Mouse (Mus musculus) heart, embryonic 16.5 days (tissue): ENCODE results near the gene Bpifb9b. TPM values are rescaled to one million over a fixed set of nuclear protein-coding genes. Genes with fewer than 3 reads are reported as not detected.
"Not testable (repeated sequence)": the region's sequence is repeated elsewhere in the genome, so short reads cannot be mapped to it uniquely, and the experiment has no call there.

Experiments used
- ATAC-seq: fragments of 200-750 bp; cut with Nextera tagmentation; replicated peaks from 2 replicates; pipeline ENCODE4 v1.8.0; 2017; ENCODE audit warnings: moderate number of reproducible peaks; ENCODE audit not compliant: insufficient read depth, low FRiP score; ENCODE audit errors: extremely low read depth
- H3K27ac ChIP-seq: fragments of 300-500 bp; sonication (generic); 2 replicates; pipeline ENCODE4 v1.5.1; 2014; ENCODE audit warnings: mild to moderate bottlenecking, low read length, control low read depth, moderate library complexity
- H3K27me3 ChIP-seq: fragments of 300-500 bp; sonication (generic); 2 replicates; pipeline ENCODE4 v1.6.1; 2014; ENCODE audit warnings: low read length, mixed read lengths; ENCODE audit not compliant: control insufficient read depth, insufficient read depth
- H3K36me3 ChIP-seq: fragments of 300-500 bp; sonication (generic); 2 replicates; pipeline ENCODE4 v1.6.1; 2014; ENCODE audit not compliant: control insufficient read depth, insufficient read depth
- H3K4me1 ChIP-seq: fragments of 300-500 bp; sonication (generic); 2 replicates; pipeline ENCODE4 v1.6.1; 2014; ENCODE audit warnings: low read length, mixed read lengths; ENCODE audit not compliant: control insufficient read depth, insufficient read depth
- H3K4me2 ChIP-seq: fragments of 300-500 bp; sonication (generic); 2 replicates; pipeline ENCODE4 v1.6.1; 2014; ENCODE audit warnings: low read depth, mild to moderate bottlenecking, control low read depth, low read length
- H3K4me3 ChIP-seq: fragments of 300-500 bp; sonication (generic); 2 replicates; pipeline ENCODE4 v1.5.1; 2014; ENCODE audit warnings: mild to moderate bottlenecking, control low read depth, low read length
- H3K9ac ChIP-seq: fragments of 300-500 bp; sonication (generic); 2 replicates; pipeline ENCODE4 v1.6.1; 2014; ENCODE audit warnings: low read length, control low read depth
- H3K9me3 ChIP-seq: fragments of 300-500 bp; sonication (generic); replicated peaks from 2 replicates; pipeline ENCODE4 v1.6.1; 2016; ENCODE audit warnings: low read length; ENCODE audit not compliant: control insufficient read depth
- WGBS: fragments of 180-500 bp; shearing (Covaris S2); extraction: QIAGEN DNeasy Blood & Tissue Kit; methylation state at CpG from one replicate; pipeline ENCODE4 v1.1.7; 2014; 5-methylcytosine and 5-hydroxymethylcytosine counted together
- polyA plus RNA-seq: library from polyadenylated mRNA; unstranded; fragments of >200 nt; fragmentation: Nextera tagmentation; extraction: Ambion mirVana; gene quantifications from 2 replicates; pipeline ENCODE4 v1.2.1, GENCODE M21; 2015

Bpifb9b gene
- polyA plus RNA-seq, 1 experiment from 2014 or later = not detected

DNA sequence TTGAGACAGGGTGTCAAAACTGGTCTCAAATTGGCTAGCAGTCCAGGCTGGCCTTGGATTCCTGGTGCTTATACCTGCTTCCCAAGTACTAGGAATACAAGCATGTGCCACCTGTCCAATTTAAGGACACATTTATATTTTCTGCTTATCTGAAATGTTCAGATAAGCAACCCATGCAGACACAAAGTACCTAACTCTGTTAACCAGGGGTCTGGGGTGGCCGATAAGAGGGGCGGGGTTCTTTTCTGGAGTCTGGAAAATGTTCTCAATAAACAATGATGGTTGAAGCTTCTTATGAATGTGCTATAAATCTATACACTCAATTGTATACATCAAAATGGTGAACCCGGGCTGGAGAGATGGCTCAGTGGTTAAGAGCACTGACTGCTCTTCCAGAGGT lies 19.8 kb downstream of the Bpifb9b start:
- no peaks in the 10 kb centered on the region for H3K9me3 ChIP-seq
- ATAC-seq = no peak
- H3K36me3 ChIP-seq = no peaks in the 10 kb centered on the region
- no peak overlapping the region for H3K27ac ChIP-seq
- no peaks in the 10 kb centered on the region for H3K27me3 ChIP-seq
- no peak overlapping the region for H3K4me2 ChIP-seq
- H3K9ac ChIP-seq = no peak overlapping the region
- H3K4me3 ChIP-seq = no peak overlapping the region
- WGBS = 73% methylated on average over 3 of the region's 3 CpGs
- no peaks in the 10 kb centered on the region for H3K4me1 ChIP-seq

DNA sequence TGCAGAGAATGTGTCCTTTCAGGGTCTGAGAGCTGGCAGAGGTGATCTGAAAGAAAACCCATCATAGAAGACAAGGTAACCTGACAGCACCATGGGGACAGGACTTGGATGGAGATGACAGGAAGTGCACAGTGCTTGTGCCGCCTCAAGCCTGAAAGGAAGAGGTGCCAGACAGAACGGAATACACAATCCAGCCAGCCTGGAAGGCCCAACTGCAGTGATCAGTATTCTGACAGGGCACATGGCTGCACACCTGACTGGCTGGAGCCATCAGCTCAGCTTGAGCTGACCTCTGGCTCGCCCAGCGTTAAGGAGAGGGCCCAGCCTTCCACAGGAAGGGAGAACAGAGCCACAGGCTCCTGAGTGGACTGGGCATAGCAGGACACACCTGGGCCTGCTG lies 28.5 kb downstream of the Bpifb9b start:
- 81% methylated on average over 4 of the region's 4 CpGs for WGBS
- ATAC-seq = no peak
- no peaks in the 10 kb centered on the region for H3K27me3 ChIP-seq
- H3K9ac ChIP-seq = no peak overlapping the region
- no peak overlapping the region for H3K4me3 ChIP-seq
- H3K4me1 ChIP-seq = no peaks in the 10 kb centered on the region
- no peak overlapping the region for H3K27ac ChIP-seq
- no peak overlapping the region for H3K4me2 ChIP-seq
- H3K36me3 ChIP-seq = peaks cover 19% of the 10 kb centered on the region
- no peaks in the 10 kb centered on the region; the same call in 1 of the 2 replicates for H3K9me3 ChIP-seq

DNA sequence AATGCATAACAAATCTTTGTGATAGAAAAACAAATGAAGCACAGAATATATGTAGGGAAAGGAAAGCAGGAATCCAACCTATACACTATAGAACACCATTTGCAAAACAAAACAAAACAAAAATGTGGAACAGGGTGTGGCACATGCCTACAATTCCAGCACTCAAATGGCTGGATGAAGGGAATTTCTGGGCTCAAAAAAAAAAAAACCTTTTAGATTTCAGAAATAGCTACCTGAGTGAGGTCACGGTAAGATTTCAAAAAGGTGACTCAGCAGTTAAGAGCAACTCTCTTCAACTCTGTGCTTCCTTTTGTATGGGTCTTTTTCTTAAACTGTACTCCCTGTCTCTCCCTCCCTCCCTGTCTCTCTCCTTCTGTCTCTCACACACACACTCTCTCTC lies 31.1 kb downstream of the Bpifb9b start:
- H3K4me3 ChIP-seq = no peak overlapping the region
- H3K4me1 ChIP-seq = no peaks in the 10 kb centered on the region
- 60% methylated on average over 1 of the region's 1 CpGs for WGBS
- H3K4me2 ChIP-seq = no peak overlapping the region
- H3K27me3 ChIP-seq = no peaks in the 10 kb centered on the region
- no peaks in the 10 kb centered on the region; the same call in 1 of the 2 replicates for H3K9me3 ChIP-seq
- no peak overlapping the region for H3K9ac ChIP-seq
- no peak overlapping the region for H3K27ac ChIP-seq
- ATAC-seq = no peak
- peaks cover 35% of the 10 kb centered on the region for H3K36me3 ChIP-seq

DNA sequence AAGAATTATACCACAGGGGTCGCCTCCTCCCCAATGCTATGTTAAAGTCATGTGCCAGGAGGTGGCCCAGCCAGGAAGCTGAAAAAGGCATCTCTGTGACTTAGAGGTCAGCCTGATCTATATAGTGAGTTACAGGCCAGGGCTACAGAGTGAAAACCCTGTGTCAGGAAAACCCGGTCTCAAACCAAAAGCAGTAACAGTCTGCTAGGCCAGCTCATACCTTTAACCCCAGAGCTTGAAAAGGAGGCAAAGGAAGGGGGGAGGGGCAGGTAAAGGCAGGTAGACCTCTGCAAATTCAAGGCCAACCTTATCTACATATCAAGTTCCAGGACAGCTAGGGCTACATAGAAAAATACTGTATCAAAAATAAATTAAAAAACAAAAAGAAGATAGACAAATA lies 32.3 kb downstream of the Bpifb9b start:
- Histone ChIP-seq H3K9me3 (no peaks in the 10 kb centered on the region), H3K27ac (no peak overlapping the region), H3K4me3 (no peak overlapping the region), H3K9ac (no peak overlapping the region), H3K4me1 (no peaks in the 10 kb centered on the region), H3K27me3 (no peaks in the 10 kb centered on the region), H3K4me2 (no peak overlapping the region), H3K36me3 (peaks cover 33% of the 10 kb centered on the region)
- no peak for ATAC-seq
- 70% methylated on average over 2 of the region's 2 CpGs for WGBS

DNA sequence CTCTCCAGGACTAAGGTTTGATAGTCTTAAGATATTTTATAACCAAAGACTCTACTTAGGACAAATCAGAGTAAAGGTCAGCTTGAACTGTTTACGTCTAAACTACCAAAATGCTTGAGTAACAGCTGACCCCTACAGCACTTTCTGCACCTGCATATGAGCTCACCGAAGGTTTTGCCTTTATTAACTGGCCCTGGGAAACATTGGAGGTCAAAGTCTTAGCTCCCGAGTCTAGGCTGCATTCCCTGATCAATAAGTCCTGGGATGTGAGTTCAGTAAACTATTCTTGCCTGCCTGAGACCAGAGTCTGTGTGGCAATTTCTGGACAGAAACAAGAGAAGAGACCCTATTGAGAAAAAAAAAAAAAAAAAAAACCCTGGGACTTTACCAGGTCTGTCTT lies 41.1 kb downstream of the Bpifb9b start:
- Histone ChIP-seq H3K36me3 (peaks cover 50% of the 10 kb centered on the region), H3K9ac (no peak overlapping the region), H3K4me1 (no peaks in the 10 kb centered on the region), H3K9me3 (no peaks in the 10 kb centered on the region), H3K27ac (no peak overlapping the region), H3K27me3 (no peaks in the 10 kb centered on the region), H3K4me2 (no peak overlapping the region), H3K4me3 (no peak overlapping the region)
- 90% methylated on average over 3 of the region's 3 CpGs for WGBS
- ATAC-seq = no peak

DNA sequence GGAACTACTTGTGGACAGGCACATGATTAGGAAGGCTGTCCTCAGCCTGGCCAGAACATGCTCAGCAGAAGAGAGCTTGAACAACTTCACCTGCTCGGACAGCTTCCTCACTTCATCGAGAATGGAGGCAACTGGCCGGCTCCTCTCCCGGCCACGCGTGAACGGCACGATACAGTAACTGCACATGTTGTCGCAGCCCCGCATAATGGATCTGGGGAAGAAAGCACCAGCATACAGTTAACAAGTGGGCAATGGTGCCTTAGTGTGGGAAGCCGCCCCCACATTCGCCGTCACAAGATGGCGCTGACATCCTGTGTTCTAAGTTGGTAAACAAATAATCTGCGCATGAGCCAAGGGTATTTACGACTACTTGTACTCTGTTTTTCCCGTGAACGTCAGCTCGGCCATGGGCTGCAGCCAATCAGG lies 47.0 kb downstream of the Bpifb9b start:
- peak overlapping the region; percentile 42; the same call in 1 of the 2 replicates for H3K9ac ChIP-seq
- H3K27ac ChIP-seq = peak overlapping the region; percentile 64; the same call in 1 of the 2 replicates
- WGBS = 80% methylated on average over 15 of the region's 19 CpGs
- H3K9me3 ChIP-seq, ATAC-seq, H3K27me3 ChIP-seq, H3K4me1 ChIP-seq: not testable (repeated sequence)
- peaks cover 25% of the 10 kb centered on the region for H3K36me3 ChIP-seq
- peak overlapping the region; percentile 41 for H3K4me3 ChIP-seq
- peak overlapping the region; percentile 38 for H3K4me2 ChIP-seq

DNA sequence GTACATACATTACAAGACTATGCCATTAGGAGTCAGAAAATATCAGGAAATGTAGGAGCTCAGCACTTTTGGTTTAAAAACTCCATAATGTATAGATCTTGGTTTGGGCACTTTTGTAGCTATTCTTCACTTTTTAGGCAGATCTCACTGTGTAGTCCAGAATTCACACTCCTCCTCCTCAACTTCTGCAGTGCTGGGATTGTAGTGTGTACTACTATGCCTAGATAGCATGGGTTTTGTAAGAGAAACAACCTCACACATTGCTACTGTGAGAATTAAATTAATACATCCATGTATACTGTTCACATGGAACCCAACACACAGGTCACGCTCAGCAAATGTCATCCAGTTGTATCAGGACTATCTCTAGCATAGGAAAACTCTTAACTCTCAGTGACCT lies 60.5 kb downstream of the Bpifb9b start:
- Histone ChIP-seq H3K36me3 (peaks cover 33% of the 10 kb centered on the region), H3K4me2 (no peak overlapping the region), H3K27me3 (no peaks in the 10 kb centered on the region), H3K9ac (no peak overlapping the region), H3K4me3 (no peak overlapping the region), H3K9me3 (no peaks in the 10 kb centered on the region), H3K4me1 (no peaks in the 10 kb centered on the region), H3K27ac (no peak overlapping the region)
- WGBS = 97% methylated on average over 1 of the region's 1 CpGs
- ATAC-seq = no peak

Other genes starting within 250 kb of the Bpifb9b start
- not detected in 2 replicates for gene Bpifa3, start 176.9 kb upstream of the Bpifb9b start, polyA plus RNA-seq
- 15.4 and 26.0 TPM in 2 replicates for gene Bpifa1, start 164.3 kb upstream of the Bpifb9b start, polyA plus RNA-seq
- gene Bpifa5, start 144.6 kb upstream of the Bpifb9b start, polyA plus RNA-seq = not detected in 2 replicates
- gene Bpifb1, start 116.4 kb upstream of the Bpifb9b start, polyA plus RNA-seq = 0.45 and 0.52 TPM in 2 replicates
- 0.37 and 0.45 TPM in 2 replicates for gene Bpifb5, start 83.5 kb upstream of the Bpifb9b start, polyA plus RNA-seq
- not detected in 2 replicates for gene Bpifb9a, start 49.4 kb upstream of the Bpifb9b start, polyA plus RNA-seq
- gene Cdk5rap1, start 65.8 kb downstream of the Bpifb9b start, polyA plus RNA-seq = 15.4 and 20.0 TPM in 2 replicates
- 57.8 and 61.8 TPM in 2 replicates for gene Snta1, start 100.9 kb downstream of the Bpifb9b start, polyA plus RNA-seq
- gene Cbfa2t2, start 129.3 kb downstream of the Bpifb9b start, polyA plus RNA-seq = 28.5 and 29.7 TPM in 2 replicates
- 0.67 and 0.71 TPM in 2 replicates for gene 1700003F12Rik, start 239.9 kb downstream of the Bpifb9b start, polyA plus RNA-seq
- 0.16 and 0.19 TPM in 2 replicates for gene Actl10, start 244.5 kb downstream of the Bpifb9b start, polyA plus RNA-seq